Comparison of ENCODE assay signal across 8 mouse cellular contexts in genomic region chr7:72306847-72307246, GRCm38 (mm10). TPM values are rescaled to one million over a fixed set of nuclear protein-coding genes. Genes with fewer than 3 reads are reported as not detected.
A peak's percentile ranks its signal among the peaks of the same experiment; 100 is the strongest.
DNase-seq lines count a peak whose midpoint lies in the region; ATAC-seq and TF ChIP-seq lines count a peak whose summit lies in the region.

No protein-coding gene starts in this region.

- peak; percentile 50; the same call in 1 of the 2 replicates for ATAC-seq in kidney, postnatal 0 days (replicated peaks; ENCODE audit: low FRiP score, low read depth)
- no peak for ATAC-seq in embryonic facial prominence, embryonic 14.5 days (ENCODE audit: low read depth)
- ATAC-seq in midbrain, embryonic 14.5 days (ENCODE audit: low FRiP score, low TSS enrichment): no peak

- peak overlapping the region; percentile 62 for H3K4me3 ChIP-seq in kidney, postnatal 0 days (replicated peaks; ENCODE audit: low read depth, low read length)
- peak overlapping the region; percentile 60 for H3K4me3 ChIP-seq in embryonic facial prominence, embryonic 14.5 days (ENCODE audit: low read depth, low read length)
- H3K4me3 ChIP-seq in midbrain, embryonic 14.5 days (replicated peaks; ENCODE audit: low read depth, low read length): peak overlapping the region; percentile 45

- TF ChIP-seq CTCF in kidney, postnatal 0 days (IDR thresholded peaks at IDR 0.05; ENCODE audit: low read depth): no peak

- no peaks in the 10 kb centered on the region for H3K27me3 ChIP-seq in kidney, postnatal 0 days (ENCODE audit: insufficient read depth, low read length)
- H3K27me3 ChIP-seq in embryonic facial prominence, embryonic 14.5 days (replicated peaks; ENCODE audit: control insufficient read depth, insufficient read depth, low read length): peaks cover 3% of the 10 kb centered on the region; the same call in 1 of the 2 replicates
- H3K27me3 ChIP-seq in midbrain, embryonic 14.5 days (ENCODE audit: control insufficient read depth, insufficient read depth, low read length): peaks cover 16% of the 10 kb centered on the region

- H3K9me3 ChIP-seq in kidney, postnatal 0 days (replicated peaks; ENCODE audit: low read length): no peaks in the 10 kb centered on the region
- no peaks in the 10 kb centered on the region for H3K9me3 ChIP-seq in embryonic facial prominence, embryonic 14.5 days (ENCODE audit: control insufficient read depth, low read length)
- no peaks in the 10 kb centered on the region for H3K9me3 ChIP-seq in midbrain, embryonic 14.5 days (ENCODE audit: control insufficient read depth, low read length)

- H3K27ac ChIP-seq in kidney, postnatal 0 days: no peak overlapping the region
- 0 out of 2 replicates have a peak overlapping the region, but pooled peaks have one; percentile 8 for H3K27ac ChIP-seq in embryonic facial prominence, embryonic 14.5 days (replicated peaks; ENCODE audit: low read depth, low read length)
- H3K27ac ChIP-seq in midbrain, embryonic 14.5 days (replicated peaks; ENCODE audit: low read depth, low read length): no peak overlapping the region

- WGBS in kidney, postnatal 0 days: 14% methylated on average over 7 of the region's 7 CpGs
- WGBS in embryonic facial prominence, embryonic 14.5 days: 6% methylated on average over 7 of the region's 7 CpGs
- WGBS in midbrain, embryonic 14.5 days: 13% methylated on average over 7 of the region's 7 CpGs

- intact Hi-C loops in left cerebral cortex, postnatal 36 days (cut with DNase I): no loop called here

- H3K9ac ChIP-seq in kidney, postnatal 0 days (ENCODE audit: low read depth, low read length): peak overlapping the region; percentile 60
- peak overlapping the region; percentile 62 for H3K9ac ChIP-seq in embryonic facial prominence, embryonic 14.5 days (ENCODE audit: low read depth, low read length)
- peak overlapping the region; percentile 39 for H3K9ac ChIP-seq in midbrain, embryonic 14.5 days (replicated peaks; ENCODE audit: low read length)

- peak overlapping the region; percentile 96 for H3K4me2 ChIP-seq in kidney, postnatal 0 days (ENCODE audit: low read length)
- H3K4me2 ChIP-seq in embryonic facial prominence, embryonic 14.5 days (ENCODE audit: low read depth, low read length): peak overlapping the region; percentile 98
- H3K4me2 ChIP-seq in midbrain, embryonic 14.5 days (ENCODE audit: low read length): peak overlapping the region; percentile 87

- no peaks in the 10 kb centered on the region for H3K36me3 ChIP-seq in kidney, postnatal 0 days (ENCODE audit: insufficient read depth, low read length)
- H3K36me3 ChIP-seq in embryonic facial prominence, embryonic 14.5 days (ENCODE audit: control insufficient read depth, insufficient read depth, low read length): no peaks in the 10 kb centered on the region
- H3K36me3 ChIP-seq in midbrain, embryonic 14.5 days (ENCODE audit: control insufficient read depth, insufficient read depth, low read length): no peaks in the 10 kb centered on the region

- no peaks in the 10 kb centered on the region for H3K4me1 ChIP-seq in kidney, postnatal 0 days (replicated peaks; ENCODE audit: insufficient read depth, low read length)
- 0 out of 2 replicates have a peak, but pooled peaks cover 4% of the 10 kb centered on the region for H3K4me1 ChIP-seq in embryonic facial prominence, embryonic 14.5 days (ENCODE audit: control insufficient read depth, insufficient read depth, low read length)
- H3K4me1 ChIP-seq in midbrain, embryonic 14.5 days (ENCODE audit: control insufficient read depth, insufficient read depth, low read length): peaks cover 10% of the 10 kb centered on the region

- no peak for DNase-seq in kidney, postnatal 0 days (ENCODE audit: low spot score)
- no peak for DNase-seq in kidney, postnatal 36 days
- DNase-seq in embryonic facial prominence, embryonic 14.5 days (ENCODE audit: low spot score): no peak
- DNase-seq in hindlimb bud, embryonic 11.5 days (ENCODE audit: extremely low spot score, low read depth, low spot score): peak; percentile 14
- peak; percentile 7 for DNase-seq in midbrain, embryonic 14.5 days
- DNase-seq in ovary, adult 18-20 months (ENCODE audit: low spot score): no peak
- DNase-seq in left cerebral cortex, adult 8-10 months (ENCODE audit: low spot score in 2 of 2): no peak
- DNase-seq in left cerebral cortex, postnatal 36 days (ENCODE audit: low spot score in 2 of 2): no peak

RNA-seq across cellular contexts. Expression of gene Mctp2, which starts 0.4 kb away (rescaled TPM):
- polyA plus RNA-seq in kidney, postnatal 0 days (2015; fragmentation: Nextera tagmentation; extraction: Ambion mirVana): 4.0 and 4.1 TPM in 2 replicates
- polyA plus RNA-seq in embryonic facial prominence, embryonic 14.5 days (2014; fragmentation: Nextera tagmentation; extraction: Ambion mirVana): 1.4 and 1.6 TPM in 2 replicates
- 0.43 and 0.54 TPM in 2 replicates for polyA plus RNA-seq in midbrain, embryonic 14.5 days (2014; fragmentation: Nextera tagmentation; extraction: Ambion mirVana)
- 1 to 10 TPM; 1.4 to 1.8 (median 1.6) TPM for total RNA-seq in left cerebral cortex, adult 8-10 months (2022)
- total RNA-seq in left cerebral cortex, postnatal 36 days (2021): 1 to 10 TPM; 1.9 to 2.2 TPM

Comparison
In these comparisons a context has a peak if more than half of its experiments do, and no peak if none do; other contexts are left out.
1. DNase-seq: peak in hindlimb bud, embryonic 11.5 days (single experiment) and midbrain, embryonic 14.5 days (single experiment); none in kidney, postnatal 0 days (single experiment), kidney, postnatal 36 days (0 of 2), embryonic facial prominence, embryonic 14.5 days (single experiment), ovary, adult 18-20 months (single experiment), left cerebral cortex, adult 8-10 months (0 of 2) and left cerebral cortex, postnatal 36 days (0 of 2).
2. Peak in every context shown above with its lines, with median percentiles within 50 percentile points of each other: H3K4me2 ChIP-seq, H3K4me3 ChIP-seq and H3K9ac ChIP-seq.